Mouse (Mus musculus) T-helper 1 cell (primary cell): Measurements from ENCODE around the gene Slc16a5.
"Not testable (repeated sequence)": the region's sequence is repeated elsewhere in the genome, so short reads cannot be mapped to it uniquely, and the experiment has no call there.

Experiments used
- in situ Hi-C: fragments of 300-600 bp; cut with MboI, MseI; formaldehyde crosslinking; loops from one replicate; pipeline ENCODE4 v1.15.1; 2025; ENCODE audit warnings: high pct_unique_total_duplicates

Slc16a5 gene

DNA sequence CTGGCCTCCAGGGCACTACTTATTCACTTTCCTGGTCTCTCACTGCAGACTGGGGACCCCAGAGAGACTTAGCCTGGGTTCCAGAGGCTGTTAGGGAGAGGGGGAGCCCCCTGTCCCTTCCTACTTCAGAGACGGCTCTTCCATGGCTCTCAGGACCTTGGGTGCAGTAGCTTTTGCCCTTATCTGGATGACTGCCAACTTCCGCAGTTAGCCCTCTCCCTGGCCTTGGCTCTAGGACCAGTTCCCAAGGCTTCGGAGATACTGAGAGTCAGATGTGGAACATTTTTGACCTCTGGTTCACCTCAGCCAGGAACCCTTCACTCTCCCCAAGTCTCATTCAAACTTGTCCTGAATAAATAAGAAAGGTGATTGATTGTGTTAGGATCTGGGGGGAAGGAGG, 15.4 kb upstream of the Slc16a5 start:
- in situ Hi-C loops, result no loop called here

DNA sequence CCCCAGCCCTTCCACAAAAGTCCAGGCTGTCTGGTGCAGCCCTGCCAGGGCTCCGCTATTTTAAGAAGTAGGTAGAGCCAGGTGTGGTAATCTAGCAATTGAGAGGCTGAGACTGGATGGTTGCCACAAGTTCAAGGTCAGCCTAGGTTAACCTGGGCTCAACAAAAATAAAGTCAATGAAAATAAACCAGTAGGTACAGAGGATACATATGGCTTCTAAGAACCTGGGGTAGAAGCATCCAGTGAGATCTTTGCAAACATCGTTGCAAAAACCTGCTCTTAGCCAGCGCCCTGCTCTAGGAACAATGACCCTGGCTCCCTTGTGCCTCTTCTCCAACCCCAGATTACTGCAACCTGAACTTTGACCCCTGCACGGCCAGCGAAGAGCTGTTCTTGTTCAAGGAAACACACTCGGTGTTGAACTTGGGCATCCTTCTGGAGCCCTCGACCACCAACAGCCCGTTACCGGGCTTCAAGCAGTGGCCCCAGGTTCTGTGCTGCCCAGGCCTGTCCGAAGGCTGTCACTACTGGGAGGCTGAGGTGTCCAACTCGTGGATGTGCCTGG, 14.9 kb upstream of the Slc16a5 start:
- in situ Hi-C loops, result no loop called here

DNA sequence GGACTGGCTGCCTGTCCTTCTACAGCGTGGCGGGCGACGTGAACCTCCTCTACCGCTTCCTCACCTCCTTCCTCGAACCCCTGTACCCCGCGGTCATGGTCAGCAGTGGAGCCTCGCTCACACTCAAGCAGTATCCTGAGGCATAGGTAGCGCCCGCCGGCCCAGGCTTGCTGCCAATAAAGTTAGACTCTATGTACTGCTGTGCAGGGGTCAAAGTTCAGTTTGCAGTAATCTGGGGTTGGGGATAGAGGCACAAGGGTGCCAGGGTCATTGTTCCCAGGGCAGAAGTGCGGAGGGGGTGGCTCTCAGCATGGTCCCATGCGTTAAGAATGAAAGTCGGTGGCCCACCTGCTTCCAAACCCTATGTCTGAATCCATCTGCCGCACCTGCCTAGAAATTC, 14.2 kb upstream of the Slc16a5 start:
- in situ Hi-C loops, result no loop called here

DNA sequence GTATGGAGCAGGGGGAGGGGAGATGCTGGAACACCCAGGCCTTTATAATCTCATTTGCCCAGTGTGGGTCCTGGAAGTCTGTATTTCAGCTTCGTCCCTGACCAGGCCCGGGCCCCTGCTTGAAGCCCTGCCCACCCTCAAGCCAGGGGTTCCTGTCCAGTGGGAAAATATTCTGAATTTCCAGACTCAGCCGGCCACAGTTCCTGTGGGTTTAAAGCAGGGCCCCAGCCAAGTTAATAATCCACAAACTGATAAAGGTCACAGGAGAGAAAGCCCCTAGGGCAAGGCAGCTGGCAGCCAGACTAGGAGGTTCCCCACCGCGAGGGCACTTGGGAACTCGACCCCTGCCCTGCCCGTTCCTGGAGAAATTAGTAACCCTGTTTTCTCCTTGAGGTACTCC, 13.3 kb upstream of the Slc16a5 start:
- in situ Hi-C loops, result no loop called here

DNA sequence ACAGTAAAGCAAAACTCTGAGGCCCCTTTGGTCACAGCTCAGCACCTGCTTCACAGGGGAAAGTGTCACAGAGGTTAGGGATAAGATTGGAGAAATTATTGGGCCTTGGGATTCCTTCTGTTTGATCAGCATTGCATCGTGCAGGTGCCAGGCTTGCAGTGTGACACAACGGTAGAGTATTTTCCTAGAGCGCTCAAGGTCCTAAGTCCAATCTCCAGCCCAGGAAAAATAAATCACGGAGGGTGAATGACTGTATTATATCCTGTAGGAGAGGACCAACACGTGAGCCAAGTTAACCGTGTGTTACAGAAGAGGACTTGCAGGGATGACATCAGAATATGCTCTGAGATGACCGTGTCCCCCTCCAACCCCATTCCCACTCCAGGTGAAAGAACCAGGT, 12.1 kb upstream of the Slc16a5 start:
- in situ Hi-C loops, result no loop called here

DNA sequence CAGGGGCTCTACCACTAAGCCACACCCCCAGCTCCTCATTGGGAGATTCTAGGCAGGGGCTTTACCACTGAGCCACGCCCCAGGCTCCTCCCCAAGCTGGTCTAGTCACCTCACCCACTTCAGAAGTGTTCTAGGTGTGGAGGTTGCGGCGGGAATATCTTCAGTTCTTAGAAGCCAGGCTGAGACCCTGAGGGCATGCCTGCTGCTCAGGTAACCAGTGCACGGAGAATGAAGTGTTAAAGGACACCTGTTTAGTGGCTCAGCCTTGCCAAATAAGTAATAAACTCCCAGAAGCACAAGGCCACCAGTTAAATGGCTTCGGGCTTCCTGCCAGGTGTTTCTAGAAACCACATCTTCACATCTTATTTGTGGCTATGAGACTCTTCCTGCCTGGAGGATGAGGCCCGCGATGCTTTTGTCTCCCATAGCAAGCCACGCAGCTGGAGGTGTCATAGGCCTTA, 10.5 kb upstream of the Slc16a5 start:
- in situ Hi-C loops, result no loop called here

DNA sequence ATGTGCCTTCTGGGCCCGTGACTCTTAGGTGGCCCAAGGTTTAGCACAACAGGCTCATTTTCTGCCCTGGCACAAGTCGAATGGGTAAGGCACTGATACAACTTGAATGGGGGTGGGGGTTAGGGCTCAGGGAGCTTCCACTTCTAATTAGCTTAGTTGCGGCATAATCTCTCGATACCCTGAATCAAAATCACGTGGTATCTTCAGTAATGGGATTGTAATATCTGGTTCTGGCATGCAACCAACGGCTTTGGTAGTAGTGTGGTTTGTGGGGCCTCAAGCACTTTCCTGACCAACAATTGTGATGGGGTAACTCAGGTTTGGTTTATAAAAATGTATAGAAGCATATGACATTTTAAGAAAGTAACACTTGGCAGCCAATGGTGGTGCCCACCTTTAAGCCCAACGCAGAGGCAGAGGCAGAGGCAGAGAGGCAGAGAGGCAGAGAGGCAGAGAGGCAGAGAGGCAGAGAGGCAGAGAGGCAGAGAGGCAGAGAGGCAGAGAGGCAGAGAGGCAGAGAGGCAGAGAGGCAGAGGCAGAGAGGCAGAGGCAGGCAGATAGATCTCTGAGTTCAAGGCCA, 9.9 kb upstream of the Slc16a5 start:
- in situ Hi-C loops, result no loop called here

DNA sequence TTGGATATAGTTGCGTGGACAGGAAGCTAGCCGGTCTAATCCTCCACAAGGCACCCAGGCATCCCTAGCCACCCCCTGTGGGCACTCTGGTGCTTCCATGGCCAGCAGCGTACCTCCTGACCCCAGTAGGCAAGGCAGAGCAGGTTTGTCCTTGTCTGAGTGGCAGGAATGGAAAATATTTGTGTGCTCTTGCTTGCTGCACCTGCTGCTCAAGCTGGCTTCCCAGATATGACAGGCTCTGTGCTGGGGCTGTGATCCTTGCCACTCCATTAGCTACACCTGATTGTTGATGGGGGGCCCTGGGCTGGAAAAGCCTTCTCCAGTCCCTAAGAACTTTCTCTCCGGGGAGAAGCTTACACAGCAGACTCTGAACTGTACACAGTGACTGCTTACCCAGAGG, 9.0 kb upstream of the Slc16a5 start:
- in situ Hi-C loops, result no loop called here

DNA sequence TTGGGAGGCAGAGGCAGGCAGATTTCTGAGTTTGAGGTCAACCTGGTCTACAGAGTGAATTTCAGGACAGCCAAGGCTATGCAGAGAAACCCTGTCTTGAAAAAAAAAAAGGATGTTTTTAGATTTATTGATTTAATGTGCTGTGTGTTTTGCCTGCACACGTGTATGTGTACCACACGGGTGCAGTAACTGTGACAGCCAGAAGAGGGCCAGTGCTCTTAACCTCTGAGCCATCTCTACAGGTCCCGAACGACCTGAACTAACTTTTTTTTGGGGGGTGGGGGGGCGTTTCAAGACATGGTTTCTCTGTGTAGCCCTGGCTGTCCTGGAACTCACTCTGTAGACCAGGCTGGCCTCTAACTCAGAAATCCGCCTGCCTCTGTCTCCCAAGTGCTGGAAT, 7.5 kb upstream of the Slc16a5 start:
- in situ Hi-C loops, result not testable (repeated sequence)

DNA sequence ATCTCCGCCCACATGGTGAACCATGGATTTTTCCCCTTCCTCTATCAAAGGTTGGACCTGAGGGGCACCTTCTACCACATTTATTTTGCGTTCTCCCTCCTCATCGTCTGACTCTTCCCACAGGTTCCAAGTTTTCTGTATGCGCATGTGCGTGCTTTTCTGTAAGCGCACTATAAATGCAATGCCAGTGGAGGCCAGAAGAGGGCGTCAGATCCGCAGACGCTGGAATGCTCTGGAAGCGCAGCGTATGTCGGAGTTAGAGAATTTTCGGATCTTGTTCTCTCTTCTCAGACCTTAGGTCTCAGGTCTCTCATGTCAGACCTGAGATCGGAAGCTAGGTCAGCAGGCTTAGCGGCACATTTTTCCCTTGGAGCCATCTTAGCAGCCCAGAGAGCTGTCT, 6.7 kb upstream of the Slc16a5 start:
- in situ Hi-C loops, result no loop called here

DNA sequence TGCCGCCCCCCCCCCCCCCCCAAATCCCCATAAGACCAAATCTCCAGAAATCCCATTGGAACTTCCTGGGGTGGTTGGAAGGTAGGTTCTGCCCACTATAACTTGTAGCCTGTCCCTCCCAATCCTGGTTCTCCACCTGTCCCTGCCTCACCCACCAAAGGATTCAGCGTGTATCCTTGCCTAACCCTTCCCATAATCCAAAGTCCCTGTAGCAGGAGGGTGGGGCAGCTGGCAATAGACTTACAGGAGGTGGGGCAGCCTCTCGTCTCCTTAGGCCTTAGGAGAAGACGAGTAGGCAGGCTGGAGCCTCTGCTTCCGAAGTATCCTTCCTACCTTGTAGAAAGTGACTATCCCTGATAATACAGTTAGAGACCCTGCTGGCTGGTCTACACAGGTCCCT, 6.1 kb upstream of the Slc16a5 start:
- in situ Hi-C loops, result no loop called here

DNA sequence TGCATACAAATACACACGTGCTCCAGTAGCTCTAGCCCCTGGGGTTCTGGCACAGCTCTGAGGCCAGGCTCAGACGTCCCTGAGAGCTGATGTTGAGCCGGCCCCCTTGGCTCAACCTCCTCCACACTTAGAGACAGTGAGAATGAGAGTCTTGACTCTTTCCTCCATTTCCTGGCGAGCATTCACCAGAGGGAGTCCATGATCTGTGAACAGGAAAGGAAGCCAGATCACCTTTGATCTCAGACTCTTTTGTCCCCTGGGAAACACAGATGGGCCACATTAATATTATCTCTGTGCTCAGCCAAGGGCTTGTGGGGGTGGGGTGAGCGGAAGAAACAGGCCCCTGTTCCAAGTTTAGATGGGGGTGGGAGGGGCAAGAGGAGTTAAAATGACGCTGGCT, 4.9 kb upstream of the Slc16a5 start:
- in situ Hi-C loops, result no loop called here

DNA sequence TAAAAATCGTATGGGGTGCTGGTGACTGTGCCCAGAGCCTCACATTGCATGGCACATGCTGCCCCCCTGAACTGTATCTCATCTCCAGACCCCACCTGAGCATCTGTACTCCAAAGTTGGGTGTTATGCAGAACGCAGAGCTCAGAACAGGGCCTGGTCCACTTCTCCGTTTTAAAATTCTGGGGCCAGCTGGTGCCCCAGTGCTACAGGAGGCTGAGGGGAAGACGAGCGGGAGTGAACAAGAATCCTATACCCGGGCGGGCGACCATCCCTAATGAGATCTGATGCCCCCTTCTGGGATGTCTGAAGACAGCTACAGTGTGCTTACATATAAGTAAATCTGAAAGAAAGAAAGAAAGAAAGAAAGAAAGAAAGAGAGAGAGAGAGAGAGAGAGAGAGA, 1.3 kb upstream of the Slc16a5 start:
- in situ Hi-C loops, result no loop called here

DNA sequence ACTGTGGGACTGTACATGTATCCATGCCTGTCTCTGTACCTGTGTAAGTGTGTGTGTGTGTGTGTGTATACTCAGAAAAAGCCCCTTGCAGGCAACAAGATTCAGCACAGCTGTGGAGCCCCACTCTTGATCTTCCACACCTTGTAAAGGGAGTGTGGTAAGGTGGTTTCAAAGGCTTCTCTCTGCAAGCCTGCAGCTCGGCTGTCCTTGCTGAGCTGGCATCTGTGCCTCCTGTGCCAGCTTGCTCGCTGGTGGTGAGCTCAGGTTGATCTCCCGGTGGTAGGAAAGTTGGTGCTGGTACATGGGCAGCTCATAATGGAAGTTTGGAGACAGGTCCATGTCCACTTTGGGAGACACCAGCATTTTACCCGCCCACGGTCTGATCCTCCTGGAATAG, 430 bp upstream of the Slc16a5 start:
- in situ Hi-C loops, result no loop called here

DNA sequence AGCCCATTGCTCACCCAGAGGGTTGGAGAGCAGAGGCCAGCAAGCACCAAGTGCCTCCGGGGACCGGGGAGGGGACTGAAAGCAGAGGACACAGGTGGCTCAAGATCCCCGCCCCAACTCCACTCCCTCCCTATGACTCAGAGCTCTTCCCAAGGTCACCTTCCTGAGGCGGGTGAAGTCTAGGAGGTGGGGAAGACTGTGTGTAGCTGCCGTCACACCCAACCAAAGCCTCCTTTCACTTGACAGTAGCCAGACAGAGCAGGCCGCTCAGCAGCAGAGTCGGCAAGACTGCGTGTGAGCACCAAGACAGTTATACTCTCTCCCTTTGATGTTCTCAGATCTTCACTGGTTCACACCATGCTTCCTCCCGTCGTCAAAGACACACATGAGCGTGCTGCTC, 1.1 kb downstream of the Slc16a5 start:
- in situ Hi-C loops, result no loop called here

DNA sequence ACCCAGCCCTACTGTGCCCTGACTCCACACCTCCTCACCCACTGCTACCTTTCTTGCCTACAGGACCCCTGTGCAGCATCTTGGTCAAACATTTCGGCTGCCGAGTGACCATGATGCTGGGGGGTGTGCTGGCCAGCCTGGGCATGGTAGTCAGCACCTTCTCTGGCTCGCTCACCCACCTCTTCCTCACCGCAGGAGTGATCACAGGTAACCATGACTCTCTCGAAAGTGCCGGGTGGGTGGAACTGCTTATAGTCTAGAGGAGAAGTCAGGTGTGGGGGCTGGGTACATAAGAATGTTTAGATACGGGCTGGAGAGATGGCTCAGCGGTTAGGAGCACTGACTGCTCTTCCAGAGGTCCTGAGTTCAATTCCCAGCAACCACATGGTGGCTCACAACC, 2.6 kb downstream of the Slc16a5 start:
- in situ Hi-C loops, result no loop called here

DNA sequence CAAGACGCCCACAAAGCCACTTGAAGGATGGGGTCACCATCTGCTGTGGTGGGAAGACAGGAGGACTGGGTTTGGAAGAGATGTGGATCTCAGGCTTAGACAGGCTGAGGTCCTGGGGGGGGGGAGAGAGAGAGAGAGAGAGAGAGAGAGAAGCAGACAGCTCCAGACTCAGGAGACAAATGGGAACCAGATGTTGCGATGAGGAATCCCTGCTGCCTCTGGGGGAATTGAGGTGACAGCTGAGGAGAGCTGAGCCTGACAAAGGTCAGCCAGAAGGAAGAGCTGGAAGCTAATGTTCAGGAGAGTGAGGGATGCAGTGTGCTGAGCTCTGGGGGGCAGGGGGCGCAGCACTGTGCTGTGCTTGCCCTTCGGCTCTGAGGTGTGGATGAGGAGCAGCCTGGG, 4.9 kb downstream of the Slc16a5 start:
- in situ Hi-C loops, result no loop called here

DNA sequence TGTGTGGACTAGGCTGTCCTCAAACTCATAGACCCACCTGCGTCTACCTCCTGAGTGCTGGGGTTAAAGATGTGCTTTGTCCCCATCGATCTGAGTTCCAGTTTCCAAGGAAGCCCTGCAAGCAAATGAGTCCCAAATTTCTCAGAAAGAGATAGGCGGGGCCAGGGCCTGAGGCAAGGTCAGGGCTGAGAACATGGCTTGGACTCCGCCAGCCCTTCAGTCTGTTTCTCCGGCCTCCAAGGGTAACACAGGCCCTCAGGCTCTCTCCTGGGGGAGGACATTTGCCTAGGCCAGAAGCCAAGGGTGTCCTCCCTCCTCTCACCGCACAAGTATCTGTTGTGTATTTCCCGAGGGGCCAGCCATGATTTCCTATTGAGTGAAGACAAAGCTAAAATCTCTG, 9.9 kb downstream of the Slc16a5 start:
- in situ Hi-C loops, result loop anchor here (5.0 to 10.0 kb wide), 2 partner anchors 47 to 115 kb away; partner anchors contain the start of gene Kctd2

DNA sequence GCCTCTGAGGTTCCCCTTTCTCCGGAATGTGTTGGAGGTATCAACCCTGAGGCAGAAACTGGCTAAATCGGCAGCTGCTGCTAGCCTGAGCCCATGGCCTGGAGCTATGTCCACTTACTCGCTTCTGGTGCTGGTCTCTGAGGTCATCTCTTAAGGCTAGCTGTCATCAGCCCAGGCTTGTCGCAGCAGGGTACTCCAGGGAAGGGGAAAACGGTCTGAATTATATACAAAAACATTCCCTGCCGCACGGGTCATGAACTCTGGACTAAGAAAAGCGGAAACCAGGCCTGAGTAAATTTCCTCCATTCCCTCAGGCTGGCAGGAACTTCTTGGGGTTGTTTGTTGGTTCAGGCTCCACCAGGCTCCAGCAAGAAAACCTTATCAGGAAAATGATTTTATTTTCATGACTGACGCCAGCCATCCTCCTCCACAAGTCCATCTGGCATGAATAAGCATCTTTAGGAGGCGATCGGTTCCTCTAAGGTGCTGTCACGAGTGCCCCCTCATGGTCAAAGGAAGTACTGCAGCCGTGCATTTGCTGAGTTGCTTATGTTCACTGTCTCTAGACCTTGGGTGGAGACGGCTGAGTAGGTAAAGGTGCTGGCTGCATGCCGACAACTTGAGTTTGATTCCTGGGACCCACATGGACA, 11.5 kb downstream of the Slc16a5 start:
- in situ Hi-C loops, result loop anchor here (5.0 to 10.0 kb wide), 2 partner anchors 49 to 116 kb away; partner anchors contain the start of gene Kctd2

DNA sequence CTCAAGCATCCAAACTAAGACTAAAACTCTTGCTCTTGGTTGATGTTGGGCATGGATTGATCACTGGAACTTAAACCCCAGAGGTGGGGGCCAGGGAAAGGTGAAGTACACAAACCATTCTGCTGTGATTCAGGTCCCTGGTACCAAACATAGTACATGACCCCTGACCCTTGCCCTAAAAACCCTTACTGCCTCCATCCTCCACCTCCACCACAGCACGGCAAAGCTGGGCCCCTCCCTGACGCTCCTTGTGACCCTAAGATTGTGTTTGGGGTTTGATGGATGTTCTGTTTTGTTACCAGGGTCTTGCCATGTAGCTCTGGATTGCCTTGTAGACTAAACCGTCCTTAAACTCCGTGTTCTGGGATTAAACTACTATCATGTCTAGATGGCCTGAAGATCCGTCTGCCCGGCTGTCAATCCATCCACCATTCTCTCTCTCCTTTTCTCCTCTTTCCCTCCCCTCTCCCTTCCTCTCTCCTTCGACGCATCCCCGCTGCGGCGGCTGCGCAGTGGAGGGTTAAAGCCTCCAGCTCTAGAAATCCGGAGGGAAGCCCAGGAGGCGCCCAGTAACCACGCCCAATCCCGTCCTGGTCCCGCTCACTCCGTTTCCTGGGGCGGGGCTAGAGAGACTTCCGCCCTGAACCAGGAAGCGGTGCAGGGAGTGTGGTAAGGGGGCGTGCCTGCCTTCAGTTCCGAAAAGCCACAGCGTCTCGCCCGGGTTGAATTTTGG, 12.9 kb downstream of the Slc16a5 start, which contains the start of gene Armc7:
Gene Armc7 (plus strand): TSS at position 643 of the 733 bp plus-strand sequence.
- in situ Hi-C loops, result loop anchor here (10.0 kb wide), 1 partner anchor 50 kb away; the partner anchor contains the start of gene Kctd2

DNA sequence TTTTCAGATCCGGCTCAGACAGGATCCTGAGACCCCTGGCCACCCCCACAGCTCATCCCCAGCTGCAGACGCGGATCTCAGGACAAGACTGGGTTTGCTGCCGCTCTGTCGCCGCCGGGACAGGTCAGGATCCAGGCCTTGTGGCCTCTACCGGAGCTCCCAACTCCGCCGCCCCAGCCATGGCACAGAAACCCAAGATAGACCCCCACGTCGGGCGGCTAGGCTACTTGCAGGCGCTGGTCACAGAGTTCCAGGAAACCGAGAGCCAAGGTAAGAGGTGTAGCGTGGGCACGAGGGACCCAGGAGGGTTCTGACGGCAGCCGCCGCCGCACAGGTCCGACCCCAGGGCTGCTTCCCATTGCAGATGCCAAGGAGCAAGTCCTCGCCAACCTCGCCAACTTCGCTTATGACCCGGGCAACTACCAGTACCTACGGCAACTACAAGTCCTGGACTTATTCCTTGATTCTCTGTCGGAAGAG, 13.5 kb downstream of the Slc16a5 start:
- in situ Hi-C loops, result loop anchor here (10.0 kb wide), 1 partner anchor 51 kb away; the partner anchor contains the start of gene Kctd2

DNA sequence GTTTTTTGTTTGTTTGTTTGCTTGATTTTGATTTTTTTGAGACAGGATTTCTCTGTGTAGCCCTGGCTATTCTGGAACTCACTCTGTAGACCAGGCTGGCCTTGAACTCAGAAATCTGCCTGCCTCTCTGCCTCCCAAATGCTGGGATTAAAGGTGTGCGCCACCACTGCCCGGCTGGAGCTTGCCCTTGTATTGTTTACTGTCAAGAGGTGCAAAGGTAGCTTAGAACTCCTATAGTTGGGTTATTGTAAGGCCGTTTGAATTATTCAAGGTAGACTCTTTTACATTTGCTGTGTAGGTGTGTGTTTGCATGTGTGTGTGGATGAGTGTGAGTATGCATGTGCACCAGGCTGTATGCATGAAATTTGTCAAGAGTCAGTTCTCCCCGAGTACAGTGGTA, 14.4 kb downstream of the Slc16a5 start:
- in situ Hi-C loops, result loop anchor here (10.0 kb wide), 1 partner anchor 52 kb away; the partner anchor contains the start of gene Kctd2
